In the genomic region with DNA sequence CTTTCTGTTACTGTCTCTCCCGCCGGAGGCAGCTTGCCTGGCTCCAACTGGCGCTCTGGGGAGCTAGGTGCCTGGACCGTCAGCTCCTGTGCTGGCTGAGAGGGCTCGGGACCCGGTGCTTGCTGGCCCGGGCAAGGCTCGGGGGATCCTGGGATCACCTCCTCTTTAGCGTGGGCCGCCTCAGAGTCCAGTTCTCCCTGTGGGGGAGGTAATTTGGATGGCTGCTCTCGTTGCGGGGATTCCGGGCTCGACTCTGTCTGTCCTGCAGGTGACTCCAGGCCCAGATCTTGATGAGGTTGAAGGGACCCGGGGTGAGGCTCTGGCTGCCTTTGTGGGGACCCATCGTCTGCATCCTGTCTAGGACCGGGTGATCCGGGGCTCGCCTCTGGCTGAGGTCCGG, we compare ENCODE assay signal across 8 mouse cellular contexts. TPM values are rescaled to one million over a fixed set of nuclear protein-coding genes. Genes with fewer than 3 reads are reported as not detected.
DNase-seq lines count a peak whose midpoint lies in the region; ATAC-seq and TF ChIP-seq lines count a peak whose summit lies in the region.

No protein-coding gene starts in this region.

- H3K36me3 ChIP-seq in MEL (ENCODE audit: control insufficient read depth in 1 of 2, insufficient read depth in 2 of 2, low read length in 2 of 2) = peaks cover 1 to 18% of the 10 kb centered on the region in 2 experiments; a peak in 2 of 4 replicates
- H3K36me3 ChIP-seq in embryonic facial prominence, embryonic 14.5 days (ENCODE audit: control insufficient read depth, insufficient read depth, low read length) = peaks cover 31% of the 10 kb centered on the region
- H3K36me3 ChIP-seq in intestine, embryonic 16.5 days (ENCODE audit: control insufficient read depth, insufficient read depth, low read length) = peaks cover 4% of the 10 kb centered on the region
- H3K36me3 ChIP-seq in midbrain, postnatal 0 days (ENCODE audit: insufficient read depth, low read length) = peaks cover 17% of the 10 kb centered on the region

- TF ChIP-seq POLR2A in MEL (IDR thresholded peaks at IDR 0.05; ENCODE audit: control insufficient read depth in 1 of 2, insufficient read depth in 1 of 2, low read depth in 1 of 2, low read length in 2 of 2, poor library complexity in 1 of 2) = no peak

- H3K9ac ChIP-seq in MEL (ENCODE audit: control insufficient read depth, low read depth, low read length, poor library complexity, severe bottlenecking) = peak overlapping the region; percentile 83
- peak overlapping the region; percentile 83 for H3K9ac ChIP-seq in embryonic facial prominence, embryonic 14.5 days (ENCODE audit: low read depth, low read length)
- peak overlapping the region; percentile 73 for H3K9ac ChIP-seq in intestine, embryonic 16.5 days (ENCODE audit: low read depth, low read length)
- H3K9ac ChIP-seq in midbrain, postnatal 0 days (replicated peaks; ENCODE audit: low read length, poor library complexity, severe bottlenecking) = peak overlapping the region; percentile 80

- no peaks in the 10 kb centered on the region for H3K9me3 ChIP-seq in MEL (replicated peaks; ENCODE audit: insufficient read depth, low read length)
- H3K9me3 ChIP-seq in embryonic facial prominence, embryonic 14.5 days (ENCODE audit: control insufficient read depth, low read length) = no peaks in the 10 kb centered on the region
- no peaks in the 10 kb centered on the region for H3K9me3 ChIP-seq in intestine, embryonic 16.5 days (ENCODE audit: control insufficient read depth, low read length)
- H3K9me3 ChIP-seq in midbrain, postnatal 0 days (ENCODE audit: low read length) = no peaks in the 10 kb centered on the region

- H3K4me1 ChIP-seq in MEL (ENCODE audit: control insufficient read depth in 1 of 2, insufficient read depth in 2 of 2, low read length in 2 of 2) = peaks cover 0 to 13% of the 10 kb centered on the region in 2 experiments; a peak in 2 of 4 replicates
- peaks cover 16% of the 10 kb centered on the region for H3K4me1 ChIP-seq in embryonic facial prominence, embryonic 14.5 days (ENCODE audit: control insufficient read depth, insufficient read depth, low read length)
- H3K4me1 ChIP-seq in intestine, embryonic 16.5 days (ENCODE audit: control insufficient read depth, insufficient read depth, low read length) = peaks cover 29% of the 10 kb centered on the region
- peaks cover 17% of the 10 kb centered on the region; the same call in 1 of the 2 replicates for H3K4me1 ChIP-seq in midbrain, postnatal 0 days (ENCODE audit: insufficient read depth, low read length)

- 3% methylated on average over 19 of the region's 20 CpGs for WGBS in embryonic facial prominence, embryonic 14.5 days
- WGBS in intestine, embryonic 16.5 days = under 1% methylated on average over 20 of the region's 20 CpGs
- WGBS in midbrain, postnatal 0 days = under 1% methylated on average over 20 of the region's 20 CpGs

- TF ChIP-seq EP300 in MEL (IDR thresholded peaks at IDR 0.05; ENCODE audit: low read depth in 1 of 2, low read length in 2 of 2) = no peak

- no peak for TF ChIP-seq CTCF in MEL (IDR thresholded peaks at IDR 0.05 in 2 of 3, conservative IDR thresholded peaks at IDR 0.05 in 1 of 3; ENCODE audit: control insufficient read depth in 1 of 3, insufficient read depth in 1 of 3, low read depth in 2 of 3, low read length in 3 of 3, poor library complexity in 1 of 3, severe bottlenecking in 1 of 3)
- TF ChIP-seq CTCF in midbrain, postnatal 0 days (IDR thresholded peaks at IDR 0.05) = no peak

- intact Hi-C loops in left cerebral cortex, postnatal 36 days (cut with DNase I) = loop anchor here (2.0 kb wide), 1 partner anchor 54 kb away; a partner anchor contains a TSS

- peak overlapping the region; percentile 89 for H3K4me2 ChIP-seq in embryonic facial prominence, embryonic 14.5 days (ENCODE audit: low read depth, low read length)
- H3K4me2 ChIP-seq in intestine, embryonic 16.5 days (ENCODE audit: low read depth, low read length) = peak overlapping the region; percentile 70
- peak overlapping the region; percentile 100 for H3K4me2 ChIP-seq in midbrain, postnatal 0 days (ENCODE audit: low read depth, low read length, poor library complexity, severe bottlenecking)

- peak overlapping the region; percentile 84 to 95 for H3K4me3 ChIP-seq in MEL (ENCODE audit: control insufficient read depth in 1 of 2, insufficient read depth in 1 of 2, low read depth in 2 of 2, low read length in 2 of 2)
- peak overlapping the region; percentile 56 for H3K4me3 ChIP-seq in embryonic facial prominence, embryonic 14.5 days (ENCODE audit: low read depth, low read length)
- peak overlapping the region; percentile 58 for H3K4me3 ChIP-seq in intestine, embryonic 16.5 days (ENCODE audit: low read length)
- peak overlapping the region; percentile 78 for H3K4me3 ChIP-seq in midbrain, postnatal 0 days (ENCODE audit: low read depth, low read length)

- no peak for ATAC-seq in embryonic facial prominence, embryonic 14.5 days (ENCODE audit: low read depth)
- no peak for ATAC-seq in intestine, embryonic 16.5 days
- 0 out of 2 replicates have a peak, but pooled peaks have one; percentile 1 for ATAC-seq in midbrain, postnatal 0 days (ENCODE audit: low FRiP score)

- H3K79me2 ChIP-seq in MEL (ENCODE audit: control insufficient read depth, insufficient read depth, low read length, poor library complexity) = peaks cover 34% of the 10 kb centered on the region

- peak; percentile 11 to 18 for DNase-seq in left cerebral cortex, postnatal 36 days (ENCODE audit: low spot score in 2 of 2)
- no peak for DNase-seq in left cerebral cortex, adult 11 months (ENCODE audit: low spot score)
- DNase-seq in MEL (ENCODE audit: low read depth, low spot score) (peak; percentile 38), adipocyte (ENCODE audit: low spot score) (no peak)
- no peak for DNase-seq in embryonic facial prominence, embryonic 14.5 days (ENCODE audit: low spot score)
- DNase-seq in midbrain, postnatal 0 days (ENCODE audit: low spot score) = no peak
- no peak for DNase-seq in layer of hippocampus, adult 9-11 months

- no peak for TF ChIP-seq RAD21 in MEL (IDR thresholded peaks at IDR 0.05; ENCODE audit: low read depth, low read length)

- no peak overlapping the region for H3K27ac ChIP-seq in MEL (ENCODE audit: control insufficient read depth, low read depth, low read length)
- H3K27ac ChIP-seq in embryonic facial prominence, embryonic 14.5 days (replicated peaks; ENCODE audit: low read depth, low read length) = no peak overlapping the region
- H3K27ac ChIP-seq in intestine, embryonic 16.5 days (ENCODE audit: low read length) = peak overlapping the region; percentile 23; the same call in 1 of the 2 replicates
- H3K27ac ChIP-seq in midbrain, postnatal 0 days (ENCODE audit: low read depth, low read length) = no peak overlapping the region

- H3K27me3 ChIP-seq in MEL (ENCODE audit: control insufficient read depth in 1 of 2, insufficient read depth in 2 of 2, low read length in 2 of 2) = no peaks in the 10 kb centered on the region
- no peaks in the 10 kb centered on the region for H3K27me3 ChIP-seq in embryonic facial prominence, embryonic 14.5 days (replicated peaks; ENCODE audit: control insufficient read depth, insufficient read depth, low read length)
- H3K27me3 ChIP-seq in intestine, embryonic 16.5 days (replicated peaks; ENCODE audit: control insufficient read depth, insufficient read depth, low read length) = no peaks in the 10 kb centered on the region
- H3K27me3 ChIP-seq in midbrain, postnatal 0 days (ENCODE audit: insufficient read depth, low read length) = no peaks in the 10 kb centered on the region

RNA-seq across cellular contexts. Expression of a gene that starts 0.7 kb away (rescaled TPM):
- total RNA-seq in left cerebral cortex, postnatal 36 days (2021) = 1 to 10 TPM; 8.2 to 9.1 TPM
- total RNA-seq in MEL (2012; rRNA removed) = 20.2 and 29.5 TPM in 2 replicates
- polyA plus RNA-seq in MEL (2012; ENCODE audit: insufficient read depth in 1 of 2, insufficient read length in 2 of 2, low read depth in 1 of 2, low replicate concordance in 2 of 2, missing spikeins in 1 of 2) = 10 to 100 TPM in 1 of 2 experiments, not detected in 1; 50.9 TPM
- polyA plus RNA-seq in embryonic facial prominence, embryonic 14.5 days (2014; fragmentation: Nextera tagmentation; extraction: Ambion mirVana) = 22.4 and 25.2 TPM in 2 replicates
- polyA plus RNA-seq in intestine, embryonic 16.5 days (2015; fragmentation: Nextera tagmentation; extraction: Ambion mirVana) = 25.6 and 29.4 TPM in 2 replicates
- total RNA-seq in midbrain, postnatal 0 days (2014; rRNA removed) = 6.5 and 6.7 TPM in 2 replicates
- 13.1 and 13.5 TPM in 2 replicates for polyA plus RNA-seq in midbrain, postnatal 0 days (2015; fragmentation: Nextera tagmentation; extraction: Ambion mirVana)

RNA-seq across cellular contexts. Expression of a gene that starts 11.5 kb away (rescaled TPM):
- under 1 TPM in 1 of 2 experiments, not detected in 1; 0.20 TPM for total RNA-seq in left cerebral cortex, postnatal 36 days (2021)
- 0.33 and 0.46 TPM in 2 replicates for total RNA-seq in MEL (2012; rRNA removed)
- under 1 TPM in 1 of 2 experiments, not detected in 1; 0.31 TPM for polyA plus RNA-seq in MEL (2012; ENCODE audit: insufficient read depth in 1 of 2, insufficient read length in 2 of 2, low read depth in 1 of 2, low replicate concordance in 2 of 2, missing spikeins in 1 of 2)
- polyA plus RNA-seq in embryonic facial prominence, embryonic 14.5 days (2014; fragmentation: Nextera tagmentation; extraction: Ambion mirVana) = 0.08 and 0.20 TPM in 2 replicates
- polyA plus RNA-seq in intestine, embryonic 16.5 days (2015; fragmentation: Nextera tagmentation; extraction: Ambion mirVana) = 0.05 and 0.11 TPM in 2 replicates
- 1.0 and 1.4 TPM in 2 replicates for total RNA-seq in midbrain, postnatal 0 days (2014; rRNA removed)
- 0.09 and 0.16 TPM in 2 replicates for polyA plus RNA-seq in midbrain, postnatal 0 days (2015; fragmentation: Nextera tagmentation; extraction: Ambion mirVana)

RNA-seq across cellular contexts. Expression of a gene that starts 26.1 kb away (rescaled TPM):
- not detected for total RNA-seq in left cerebral cortex, postnatal 36 days (2021)
- total RNA-seq in MEL (2012; rRNA removed) = not detected in 2 replicates
- polyA plus RNA-seq in MEL (2012; ENCODE audit: insufficient read depth in 1 of 2, insufficient read length in 2 of 2, low read depth in 1 of 2, low replicate concordance in 2 of 2, missing spikeins in 1 of 2) = not detected
- 0.53 and 0.89 TPM in 2 replicates for polyA plus RNA-seq in embryonic facial prominence, embryonic 14.5 days (2014; fragmentation: Nextera tagmentation; extraction: Ambion mirVana)
- 111 and 159 TPM in 2 replicates for polyA plus RNA-seq in intestine, embryonic 16.5 days (2015; fragmentation: Nextera tagmentation; extraction: Ambion mirVana)
- not detected in 2 replicates for total RNA-seq in midbrain, postnatal 0 days (2014; rRNA removed)
- polyA plus RNA-seq in midbrain, postnatal 0 days (2015; fragmentation: Nextera tagmentation; extraction: Ambion mirVana) = not detected in 2 replicates

RNA-seq across cellular contexts. Expression of a gene that starts 28.0 kb away (rescaled TPM):
- total RNA-seq in left cerebral cortex, postnatal 36 days (2021) = not detected
- not detected in 2 replicates for total RNA-seq in MEL (2012; rRNA removed)
- not detected for polyA plus RNA-seq in MEL (2012; ENCODE audit: insufficient read depth in 1 of 2, insufficient read length in 2 of 2, low read depth in 1 of 2, low replicate concordance in 2 of 2, missing spikeins in 1 of 2)
- 0.17 TPM in 1 of 2 replicates, not detected in the other for polyA plus RNA-seq in embryonic facial prominence, embryonic 14.5 days (2014; fragmentation: Nextera tagmentation; extraction: Ambion mirVana)
- not detected in 2 replicates for polyA plus RNA-seq in intestine, embryonic 16.5 days (2015; fragmentation: Nextera tagmentation; extraction: Ambion mirVana)
- 0.14 and 0.82 TPM in 2 replicates for total RNA-seq in midbrain, postnatal 0 days (2014; rRNA removed)
- polyA plus RNA-seq in midbrain, postnatal 0 days (2015; fragmentation: Nextera tagmentation; extraction: Ambion mirVana) = 0.98 and 1.4 TPM in 2 replicates

RNA-seq across cellular contexts. Expression of a gene that starts 44.6 kb away (rescaled TPM):
- total RNA-seq in left cerebral cortex, postnatal 36 days (2021) = under 1 TPM in 1 of 2 experiments, not detected in 1; 0.39 TPM
- not detected in 2 replicates for total RNA-seq in MEL (2012; rRNA removed)
- not detected for polyA plus RNA-seq in MEL (2012; ENCODE audit: insufficient read depth in 1 of 2, insufficient read length in 2 of 2, low read depth in 1 of 2, low replicate concordance in 2 of 2, missing spikeins in 1 of 2)
- polyA plus RNA-seq in embryonic facial prominence, embryonic 14.5 days (2014; fragmentation: Nextera tagmentation; extraction: Ambion mirVana) = not detected in 2 replicates
- 0.31 and 0.37 TPM in 2 replicates for polyA plus RNA-seq in intestine, embryonic 16.5 days (2015; fragmentation: Nextera tagmentation; extraction: Ambion mirVana)
- not detected in 2 replicates for total RNA-seq in midbrain, postnatal 0 days (2014; rRNA removed)
- polyA plus RNA-seq in midbrain, postnatal 0 days (2015; fragmentation: Nextera tagmentation; extraction: Ambion mirVana) = 0.09 TPM in 1 of 2 replicates, not detected in the other

Comparison
In these comparisons a context has a peak if more than half of its experiments do, and no peak if none do; other contexts are left out.
1. DNase-seq: peak in left cerebral cortex, postnatal 36 days (2 of 2) and MEL (single experiment); none in left cerebral cortex, adult 11 months (single experiment), embryonic facial prominence, embryonic 14.5 days (single experiment), midbrain, postnatal 0 days (single experiment), adipocyte (single experiment) and layer of hippocampus, adult 9-11 months (single experiment).
2. RNA of a gene that starts 26.1 kb away (polyA plus RNA-seq): 111 to 159 TPM in intestine, embryonic 16.5 days; 0.53 to 0.89 TPM in embryonic facial prominence, embryonic 14.5 days, not detected in MEL and not detected in midbrain, postnatal 0 days; every median in the first group is over 10 times any median in the second.
3. Peak in every context shown above with its lines, with median percentiles within 50 percentile points of each other: H3K4me3 ChIP-seq, H3K9ac ChIP-seq and H3K4me2 ChIP-seq.